Mouse (Mus musculus): ENCODE data around the gene Slc17a5. TPM values are rescaled to one million over a fixed set of nuclear protein-coding genes. Genes with fewer than 3 reads are reported as not detected.
A peak's percentile ranks its signal among the peaks of the same experiment; 100 is the strongest.
"Not testable (repeated sequence)": the region's sequence is repeated elsewhere in the genome, so short reads cannot be mapped to it uniquely, and the experiment has no call there.

Slc17a5 gene
- polyA plus RNA-seq, 1 experiment from 2014 or later = 15.9 TPM

DNA sequence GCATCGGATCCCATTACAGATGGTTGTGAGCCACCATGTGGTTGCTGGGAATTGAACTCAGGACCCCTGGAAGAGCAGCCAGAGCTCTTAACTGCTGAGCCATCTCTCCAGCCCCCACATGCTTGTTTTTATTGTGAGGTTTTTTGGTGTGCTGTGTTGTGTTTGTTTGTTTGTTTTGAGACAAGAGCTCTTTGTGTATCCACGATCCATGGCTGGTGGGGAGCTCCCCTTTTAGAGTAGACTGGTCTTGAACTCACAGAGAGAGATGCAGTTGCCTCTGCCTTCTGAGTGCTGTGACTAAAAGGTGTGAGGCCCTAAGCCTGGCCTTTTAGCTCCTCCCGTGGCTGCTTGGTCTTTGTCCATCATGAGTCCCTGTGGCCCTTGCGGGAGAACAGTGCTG lies 83.7 kb downstream of the Slc17a5 start:
- Histone ChIP-seq H3K27ac (ENCODE audit: low read length) (peak overlapping the region; percentile 80), H3K9ac (ENCODE audit: low read depth, low read length) (no peak overlapping the region), H3K4me3 (ENCODE audit: low read depth, low read length) (peak overlapping the region; percentile 24), H3K4me1 (ENCODE audit: control insufficient read depth, insufficient read depth, low read length) (peaks cover 18% of the 10 kb centered on the region), H3K36me3 (ENCODE audit: control insufficient read depth, insufficient read depth, low read length) (peaks cover 3% of the 10 kb centered on the region; the same call in 1 of the 2 replicates), H3K4me2 (ENCODE audit: low read length) (peak overlapping the region; percentile 44), H3K27me3 (ENCODE audit: control insufficient read depth, insufficient read depth, low read depth, low read length) (no peaks in the 10 kb centered on the region), H3K9me3 (replicated peaks; ENCODE audit: control insufficient read depth, low read length, poor library complexity, severe bottlenecking) (no peaks in the 10 kb centered on the region)
- WGBS = 53% methylated on average over 4 of the region's 4 CpGs
- 0 out of 2 replicates have a peak, but pooled peaks have one; percentile 4 for ATAC-seq

DNA sequence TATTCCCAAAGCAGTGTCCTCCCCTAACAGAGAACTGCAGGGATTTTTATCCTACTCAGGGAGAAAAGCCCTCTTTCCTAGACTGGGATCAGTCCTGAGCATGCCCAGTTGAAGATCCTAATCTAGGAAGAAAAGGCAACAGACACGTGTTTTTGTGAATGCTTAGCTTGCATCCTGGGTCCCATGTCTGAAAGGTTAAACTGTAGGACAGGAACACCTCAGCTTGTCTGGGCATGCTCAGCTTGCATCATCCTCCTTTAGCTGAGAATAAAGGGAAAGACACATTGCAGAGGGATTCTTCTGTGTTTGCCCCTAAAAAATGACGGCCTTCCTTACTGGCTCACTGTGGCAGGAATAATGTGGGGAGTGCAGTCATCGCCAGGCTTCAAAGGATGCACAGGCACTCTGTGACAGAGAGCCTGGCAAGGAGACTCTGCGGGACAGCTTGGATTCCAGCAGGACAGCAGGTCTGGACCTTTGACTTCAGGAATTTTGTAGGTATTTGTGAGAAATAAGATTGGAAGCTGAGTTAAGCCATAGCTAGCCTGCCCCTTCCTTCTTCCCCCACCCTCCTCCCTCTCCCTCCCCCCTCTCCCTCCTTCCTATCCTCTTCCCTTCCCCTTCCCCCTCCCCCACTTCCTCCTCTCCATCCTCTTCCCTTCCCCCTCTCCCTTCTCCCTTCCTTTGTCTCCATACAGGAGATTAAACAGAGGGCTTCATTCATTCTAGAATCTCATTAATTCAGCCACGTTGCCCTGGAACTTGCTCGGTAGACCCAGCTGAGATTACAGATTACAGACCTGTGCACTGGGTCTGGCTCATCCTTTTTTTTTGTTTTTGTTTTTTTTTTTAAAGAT lies 84.4 kb downstream of the Slc17a5 start:
- Histone ChIP-seq H3K4me3 (ENCODE audit: low read depth, low read length) (peak overlapping the region; percentile 24), H3K9me3 (replicated peaks; ENCODE audit: control insufficient read depth, low read length, poor library complexity, severe bottlenecking) (no peaks in the 10 kb centered on the region), H3K36me3 (ENCODE audit: control insufficient read depth, insufficient read depth, low read length) (no peaks in the 10 kb centered on the region), H3K27ac (ENCODE audit: low read length) (peak overlapping the region; percentile 80), H3K4me2 (ENCODE audit: low read length) (peak overlapping the region; percentile 44), H3K9ac (ENCODE audit: low read depth, low read length) (peak overlapping the region; percentile 52), H3K4me1 (ENCODE audit: control insufficient read depth, insufficient read depth, low read length) (peaks cover 18% of the 10 kb centered on the region), H3K27me3 (ENCODE audit: control insufficient read depth, insufficient read depth, low read depth, low read length) (no peaks in the 10 kb centered on the region)
- ATAC-seq = peak; percentile 77
- WGBS = 1% methylated on average over 6 of the region's 6 CpGs

DNA sequence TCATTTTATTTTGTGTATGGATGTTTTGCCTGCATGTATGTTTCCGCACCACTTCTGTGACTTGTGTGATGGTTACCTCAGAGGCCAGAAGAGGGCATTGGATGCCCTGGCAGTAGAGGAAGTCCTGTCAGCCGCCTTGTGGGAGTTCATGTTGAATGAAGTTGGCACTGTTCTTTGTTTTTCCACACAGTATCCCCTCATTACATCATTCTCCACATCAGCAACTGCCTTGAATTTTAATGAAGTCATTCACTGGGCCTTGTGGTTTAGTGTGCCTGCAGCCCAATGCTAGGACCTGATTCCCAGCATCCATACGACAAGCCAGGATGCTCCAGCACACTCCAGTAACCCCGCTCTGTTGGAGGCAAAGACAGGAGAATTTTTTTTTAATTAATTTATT lies 86.6 kb downstream of the Slc17a5 start:
- H3K9ac ChIP-seq (ENCODE audit: low read depth, low read length) = no peak overlapping the region
- H3K4me1 ChIP-seq (ENCODE audit: control insufficient read depth, insufficient read depth, low read length) = peaks cover 16% of the 10 kb centered on the region
- H3K27me3 ChIP-seq (ENCODE audit: control insufficient read depth, insufficient read depth, low read depth, low read length) = no peaks in the 10 kb centered on the region
- no peaks in the 10 kb centered on the region for H3K9me3 ChIP-seq (replicated peaks; ENCODE audit: control insufficient read depth, low read length, poor library complexity, severe bottlenecking)
- no peak overlapping the region for H3K27ac ChIP-seq (ENCODE audit: low read length)
- WGBS = 71% methylated on average over 4 of the region's 4 CpGs
- no peak for ATAC-seq
- no peak overlapping the region for H3K4me3 ChIP-seq (ENCODE audit: low read depth, low read length)
- H3K4me2 ChIP-seq (ENCODE audit: low read length) = no peak overlapping the region
- H3K36me3 ChIP-seq (ENCODE audit: control insufficient read depth, insufficient read depth, low read length) = no peaks in the 10 kb centered on the region

DNA sequence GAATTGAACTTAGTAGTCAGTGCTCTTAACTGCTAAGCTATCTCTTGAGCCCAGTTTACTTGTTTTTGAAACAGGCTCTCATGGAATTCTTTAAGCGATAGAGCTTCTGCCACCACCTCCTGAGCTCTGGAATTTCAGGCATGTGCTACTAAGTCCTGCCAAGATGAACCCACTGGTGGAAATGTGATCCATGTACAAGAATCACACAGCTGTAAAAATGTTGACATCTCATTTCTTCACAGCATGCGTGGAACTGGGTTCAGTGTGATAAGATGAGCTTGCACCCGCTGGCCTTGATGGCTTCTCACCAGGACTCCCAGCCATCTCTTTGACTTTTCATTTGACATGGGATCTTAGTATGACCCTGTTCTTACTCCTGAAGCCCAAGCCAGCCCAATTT lies 87.5 kb downstream of the Slc17a5 start:
- H3K4me2 ChIP-seq (ENCODE audit: low read length) = no peak overlapping the region
- peaks cover 12% of the 10 kb centered on the region for H3K4me1 ChIP-seq (ENCODE audit: control insufficient read depth, insufficient read depth, low read length)
- no peak for ATAC-seq
- H3K27ac ChIP-seq (ENCODE audit: low read length) = no peak overlapping the region
- H3K27me3 ChIP-seq (ENCODE audit: control insufficient read depth, insufficient read depth, low read depth, low read length) = no peaks in the 10 kb centered on the region
- WGBS = 79% methylated on average over 3 of the region's 3 CpGs
- no peak overlapping the region for H3K4me3 ChIP-seq (ENCODE audit: low read depth, low read length)
- H3K9me3 ChIP-seq (replicated peaks; ENCODE audit: control insufficient read depth, low read length, poor library complexity, severe bottlenecking) = no peaks in the 10 kb centered on the region
- H3K36me3 ChIP-seq (ENCODE audit: control insufficient read depth, insufficient read depth, low read length) = no peaks in the 10 kb centered on the region
- no peak overlapping the region for H3K9ac ChIP-seq (ENCODE audit: low read depth, low read length)

DNA sequence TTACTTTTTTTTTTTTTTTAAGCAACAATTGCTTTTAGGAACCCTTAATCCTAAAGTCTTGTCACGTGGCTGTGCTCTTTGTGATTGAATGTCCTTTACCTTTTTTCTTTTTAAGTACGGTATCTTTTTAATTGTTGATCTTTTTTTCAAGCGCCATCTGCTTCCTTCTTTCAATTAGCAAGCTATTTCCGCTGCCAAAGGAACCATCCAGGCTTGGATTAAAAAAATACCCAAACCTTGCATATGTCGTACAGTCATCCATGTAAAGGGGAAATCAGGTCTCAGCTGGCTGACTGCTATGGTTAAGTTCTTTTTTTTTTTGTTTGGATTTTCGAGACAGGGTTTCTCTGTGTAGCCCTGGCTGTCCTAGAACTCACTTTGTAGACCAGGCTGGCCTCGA lies 94.7 kb downstream of the Slc17a5 start:
- Histone ChIP-seq H3K4me1 (ENCODE audit: control insufficient read depth, insufficient read depth, low read length) (peaks cover 5% of the 10 kb centered on the region), H3K4me2 (ENCODE audit: low read length) (no peak overlapping the region), H3K4me3 (ENCODE audit: low read depth, low read length) (no peak overlapping the region), H3K27me3 (ENCODE audit: control insufficient read depth, insufficient read depth, low read depth, low read length) (no peaks in the 10 kb centered on the region), H3K9ac (ENCODE audit: low read depth, low read length) (no peak overlapping the region), H3K36me3 (ENCODE audit: control insufficient read depth, insufficient read depth, low read length) (no peaks in the 10 kb centered on the region), H3K27ac (ENCODE audit: low read length) (no peak overlapping the region), H3K9me3 (replicated peaks; ENCODE audit: control insufficient read depth, low read length, poor library complexity, severe bottlenecking) (no peaks in the 10 kb centered on the region)
- 81% methylated on average over 7 of the region's 7 CpGs for WGBS
- ATAC-seq = no peak

DNA sequence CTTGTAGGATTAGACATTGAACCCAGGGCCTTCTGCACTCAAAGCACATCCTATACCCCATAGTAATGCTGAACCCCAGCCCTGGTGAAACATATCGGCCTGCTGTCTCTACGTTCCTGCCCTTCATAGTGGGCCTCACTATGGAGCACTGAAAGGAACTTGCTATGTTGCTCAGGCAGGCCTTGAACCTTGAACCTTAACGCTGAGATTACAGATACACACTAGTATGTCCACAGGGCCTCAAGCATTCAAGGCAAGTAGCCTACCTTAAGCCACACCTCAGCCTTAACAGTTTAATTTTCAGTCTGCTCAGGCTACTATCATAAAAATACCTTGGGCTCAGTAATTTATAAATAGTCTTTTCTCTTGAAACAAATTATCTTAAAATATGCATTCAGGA lies 95.6 kb downstream of the Slc17a5 start:
- Histone ChIP-seq H3K27me3 (ENCODE audit: control insufficient read depth, insufficient read depth, low read depth, low read length) (no peaks in the 10 kb centered on the region), H3K4me2 (ENCODE audit: low read length) (no peak overlapping the region), H3K9ac (ENCODE audit: low read depth, low read length) (no peak overlapping the region), H3K9me3 (replicated peaks; ENCODE audit: control insufficient read depth, low read length, poor library complexity, severe bottlenecking) (no peaks in the 10 kb centered on the region), H3K4me3 (ENCODE audit: low read depth, low read length) (no peak overlapping the region), H3K4me1 (ENCODE audit: control insufficient read depth, insufficient read depth, low read length) (peaks cover 5% of the 10 kb centered on the region), H3K36me3 (ENCODE audit: control insufficient read depth, insufficient read depth, low read length) (no peaks in the 10 kb centered on the region), H3K27ac (ENCODE audit: low read length) (no peak overlapping the region)
- whole genome bisulfite sequencing = 93% methylated on average over 3 of the region's 3 CpGs
- no peak for ATAC-seq

DNA sequence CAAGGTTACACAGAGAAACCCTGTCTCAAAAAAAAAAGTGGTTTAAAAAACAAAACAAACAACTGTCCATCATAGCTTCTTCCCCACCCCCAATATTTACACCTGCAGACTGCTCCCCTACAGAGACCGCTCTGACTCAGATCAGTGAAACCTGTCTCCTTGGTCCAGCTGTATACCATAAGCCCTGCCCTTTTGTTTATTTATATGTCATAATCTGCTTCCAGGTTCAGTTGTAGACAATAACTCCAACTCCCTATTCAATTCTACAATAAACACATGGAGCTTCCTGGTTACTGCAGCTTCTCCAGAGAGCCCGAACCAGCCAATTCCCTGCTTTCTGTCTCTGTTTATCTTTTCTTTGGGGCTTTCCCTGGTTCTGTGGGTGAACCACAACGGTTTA lies 96.7 kb downstream of the Slc17a5 start:
- Histone ChIP-seq H3K4me2 (ENCODE audit: low read length) (no peak overlapping the region), H3K9me3 (replicated peaks; ENCODE audit: control insufficient read depth, low read length, poor library complexity, severe bottlenecking) (no peaks in the 10 kb centered on the region), H3K36me3 (ENCODE audit: control insufficient read depth, insufficient read depth, low read length) (no peaks in the 10 kb centered on the region), H3K27ac (ENCODE audit: low read length) (no peak overlapping the region), H3K9ac (ENCODE audit: low read depth, low read length) (no peak overlapping the region), H3K4me3 (ENCODE audit: low read depth, low read length) (no peak overlapping the region), H3K4me1 (ENCODE audit: control insufficient read depth, insufficient read depth, low read length) (peaks cover 5% of the 10 kb centered on the region), H3K27me3 (ENCODE audit: control insufficient read depth, insufficient read depth, low read depth, low read length) (no peaks in the 10 kb centered on the region)
- 84% methylated on average over 3 of the region's 3 CpGs for WGBS
- no peak for ATAC-seq

DNA sequence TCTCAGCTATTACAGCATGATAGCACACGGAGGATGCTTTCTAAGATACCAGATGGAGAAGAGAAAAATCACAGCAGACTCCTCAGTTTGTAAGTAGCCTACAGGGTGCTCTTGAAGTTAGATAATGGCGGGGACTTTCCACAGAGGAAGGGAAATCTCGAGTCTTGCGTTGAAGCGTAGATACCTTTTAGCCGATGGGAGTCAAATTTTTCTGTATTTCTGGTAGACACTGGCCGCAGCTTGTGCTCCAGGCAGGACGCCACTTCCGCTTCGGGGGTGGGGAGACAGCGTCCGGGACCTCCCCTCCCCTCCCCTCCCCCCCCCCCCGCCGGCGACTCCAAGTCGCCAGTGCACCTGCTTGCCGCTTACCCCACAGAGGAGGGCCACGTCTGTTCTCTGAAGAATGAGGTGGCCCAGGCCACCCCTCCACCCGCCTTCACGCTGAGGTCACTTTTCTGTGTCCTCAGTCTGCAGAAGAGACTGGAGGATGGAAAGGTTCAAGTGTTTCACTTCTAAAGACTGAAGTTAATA lies 98.9 kb downstream of the Slc17a5 start, which contains the start of gene Eef1a1:
Eef1a1 (minus strand) TSS at position 262 of the 531 bp plus-strand sequence.
- peak; percentile 50 for ATAC-seq
- H3K9me3 ChIP-seq (replicated peaks; ENCODE audit: control insufficient read depth, low read length, poor library complexity, severe bottlenecking) = no peaks in the 10 kb centered on the region
- WGBS = under 1% methylated on average over 16 of the region's 20 CpGs
- peak within 1 kb of the TSS; percentile 62 for H3K9ac ChIP-seq (ENCODE audit: low read depth, low read length)
- H3K4me2 ChIP-seq (ENCODE audit: low read length) = peak within 1 kb of the TSS; percentile 60
- peaks cover 5% of the 10 kb centered on the region for H3K4me1 ChIP-seq (ENCODE audit: control insufficient read depth, insufficient read depth, low read length)
- no peaks in the 10 kb centered on the region for H3K36me3 ChIP-seq (ENCODE audit: control insufficient read depth, insufficient read depth, low read length)
- H3K27me3 ChIP-seq (ENCODE audit: control insufficient read depth, insufficient read depth, low read depth, low read length) = no peaks in the 10 kb centered on the region
- H3K4me3 ChIP-seq (ENCODE audit: low read depth, low read length) = peak within 1 kb of the TSS; percentile 34
- H3K27ac ChIP-seq (ENCODE audit: low read length) = no peak within 1 kb of the TSS

DNA sequence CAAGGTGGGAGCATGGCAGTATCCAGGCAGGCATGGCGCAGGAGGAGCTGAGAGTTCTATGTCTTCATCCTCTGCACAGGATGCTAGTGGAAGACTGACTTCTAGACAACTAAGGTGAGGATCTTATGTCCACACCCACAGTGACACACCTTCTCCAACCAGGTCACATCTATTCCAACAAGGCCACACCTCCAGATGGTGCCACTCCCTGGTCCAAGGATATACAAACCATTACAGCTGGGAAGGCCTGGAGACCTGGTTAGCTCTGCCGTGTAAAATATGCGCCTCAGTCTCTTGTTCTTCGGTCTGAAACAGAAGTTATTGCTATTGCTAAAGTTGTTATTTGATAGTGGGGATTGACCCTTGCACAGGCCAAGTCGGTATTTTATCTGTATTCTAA lies 99.8 kb downstream of the Slc17a5 start:
- not testable (repeated sequence) for ATAC-seq; H3K36me3 ChIP-seq (ENCODE audit: control insufficient read depth, insufficient read depth, low read length); H3K4me1 ChIP-seq (ENCODE audit: control insufficient read depth, insufficient read depth, low read length); H3K9me3 ChIP-seq (replicated peaks; ENCODE audit: control insufficient read depth, low read length, poor library complexity, severe bottlenecking); H3K27me3 ChIP-seq (ENCODE audit: control insufficient read depth, insufficient read depth, low read depth, low read length); H3K9ac ChIP-seq (ENCODE audit: low read depth, low read length); H3K4me3 ChIP-seq (ENCODE audit: low read depth, low read length); H3K27ac ChIP-seq (ENCODE audit: low read length); H3K4me2 ChIP-seq (ENCODE audit: low read length)
- WGBS = 95% methylated on average over 5 of the region's 5 CpGs
